Mouse (Mus musculus) liver, embryonic 14.5 days (tissue): ENCODE results near the gene Slc3a1. TPM values are rescaled to one million over a fixed set of nuclear protein-coding genes. Genes with fewer than 3 reads are reported as not detected.
A peak's percentile ranks its signal among the peaks of the same experiment; 100 is the strongest.

Experiments used
- ATAC-seq: fragments of 200-750 bp; cut with Nextera tagmentation; 2 replicates; pipeline ENCODE4 v1.8.0; 2017; ENCODE audit warnings: moderate number of reproducible peaks, mild to moderate bottlenecking, moderate library complexity; ENCODE audit not compliant: insufficient read depth
- DNase-seq, 3 experiments: peaks; one replicate each; pipeline ENCODE4 v3.0.0-alpha.2; 2012 to 2013; ENCODE audit warnings: low read depth in 3 of 3, low spot score in 3 of 3
- H3K27ac ChIP-seq: fragments of 300-500 bp; sonication (generic); 2 replicates; pipeline ENCODE4 v1.5.1; 2014; ENCODE audit warnings: moderate library complexity, mild to moderate bottlenecking, control low read depth, inconsistent platforms
- H3K27me3 ChIP-seq: fragments of 300-500 bp; sonication (generic); 2 replicates; pipeline ENCODE4 v1.6.1; 2014; ENCODE audit warnings: mild to moderate bottlenecking, low read length, moderate library complexity; ENCODE audit not compliant: control insufficient read depth, insufficient read depth
- H3K36me3 ChIP-seq: fragments of 300-500 bp; sonication (generic); replicated peaks from 2 replicates; pipeline ENCODE4 v1.6.1; 2014; ENCODE audit warnings: low read depth; ENCODE audit not compliant: control insufficient read depth, insufficient read depth
- H3K4me1 ChIP-seq, 2 experiments: fragments of 200-500 bp in 1 of 2; fragments of 300-500 bp in 1 of 2; sonication (generic) in 1 of 2; replicated peaks; 2 replicates each; pipeline ENCODE4 v1.6.1; 2012 to 2014; ENCODE audit warnings: antibody characterized with exemption in 1 of 2, inconsistent platforms in 1 of 2, low read length in 1 of 2; ENCODE audit not compliant: control insufficient read depth in 2 of 2, insufficient read depth in 2 of 2
- H3K4me2 ChIP-seq: fragments of 300-500 bp; sonication (generic); 2 replicates; pipeline ENCODE4 v1.6.1; 2014; ENCODE audit warnings: low read depth, mild to moderate bottlenecking, control low read depth, moderate library complexity
- H3K4me3 ChIP-seq, 2 experiments: fragments of 200-500 bp in 1 of 2; fragments of 300-500 bp in 1 of 2; sonication (generic) in 1 of 2; 2 replicates each; pipeline ENCODE4 v1.5.1; 2012 to 2014; ENCODE audit warnings: low read depth in 2 of 2, low read length in 2 of 2, mild to moderate bottlenecking in 2 of 2, control low read depth in 1 of 2, inconsistent platforms in 1 of 2, moderate library complexity in 1 of 2; ENCODE audit not compliant: insufficient read depth in 1 of 2
- H3K9ac ChIP-seq: fragments of 300-500 bp; sonication (generic); replicated peaks from 2 replicates; pipeline ENCODE4 v1.6.1; 2014; ENCODE audit warnings: mild to moderate bottlenecking, control low read depth, moderate library complexity
- H3K9me3 ChIP-seq: fragments of 300-500 bp; sonication (generic); 2 replicates; pipeline ENCODE4 v1.6.1; 2016; ENCODE audit warnings: low read length, mixed read lengths; ENCODE audit not compliant: control insufficient read depth
- CTCF ChIP-seq: IDR thresholded peaks from 2 replicates; pipeline ENCODE4 v1.5.1; 2016; ENCODE audit warnings: antibody characterized with exemption, low read depth, control low read depth
- EP300 ChIP-seq: IDR thresholded peaks from 2 replicates; pipeline ENCODE4 v1.6.1; 2016; ENCODE audit warnings: antibody characterized with exemption, low read depth
- WGBS: fragments of 180-500 bp; shearing (Covaris S2); extraction: QIAGEN DNeasy Blood & Tissue Kit; methylation state at CpG from one replicate; pipeline ENCODE4 v1.1.7; 2014; ENCODE audit not compliant: insufficient replicate concordance; 5-methylcytosine and 5-hydroxymethylcytosine counted together
- polyA plus RNA-seq, 2 experiments: library from polyadenylated mRNA; depleted of rRNA in 1 of 2; stranded (reverse) in 1 of 2; unstranded in 1 of 2; fragments of >200 nt; fragmentation: Nextera tagmentation in 1 of 2; extraction: Ambion mirVana in 1 of 2; gene quantifications; 2 replicates each; pipeline versions ENCODE4 v1.2.1 to v1.2.3; 2012 to 2014

The Slc3a1 gene
- 0.34 and 0.45 TPM in 2 replicates for polyA plus RNA-seq (2012; rRNA removed)
- polyA plus RNA-seq (2014; fragmentation: Nextera tagmentation; extraction: Ambion mirVana): 0.65 and 0.86 TPM in 2 replicates

DNA sequence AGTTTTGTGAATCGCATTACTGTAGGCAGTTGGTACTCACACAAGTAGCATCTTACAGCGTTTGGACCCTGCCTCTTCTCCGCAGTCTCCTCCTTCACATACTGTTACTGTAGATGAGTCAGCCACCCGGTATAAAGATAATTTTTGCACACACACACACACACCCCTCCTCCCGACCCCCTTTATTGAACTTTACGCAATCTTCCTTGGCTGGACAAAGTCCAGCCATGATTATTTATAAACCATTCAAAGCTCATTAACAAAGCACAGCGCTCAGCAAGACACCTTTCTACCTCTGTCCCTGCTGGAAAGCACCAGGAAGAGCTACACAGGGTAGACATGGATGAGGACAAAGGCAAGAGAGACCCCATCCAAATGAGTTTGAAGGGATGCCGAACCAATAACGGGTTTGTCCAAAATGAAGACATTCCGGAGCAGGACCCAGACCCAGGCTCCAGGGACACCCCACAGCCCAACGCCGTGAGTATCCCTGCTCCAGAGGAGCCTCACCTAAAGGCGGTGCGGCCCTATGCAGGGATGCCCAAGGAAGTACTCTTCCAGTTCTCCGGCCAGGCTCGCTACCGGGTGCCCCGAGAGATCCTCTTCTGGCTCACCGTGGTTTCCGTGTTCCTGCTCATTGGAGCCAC, at the start of gene Slc3a1:
Gene Slc3a1, plus strand, starts transcription at position 284 of the 647 bp plus-strand sequence.
- Histone ChIP-seq H3K27ac (no peak within 1 kb of the TSS), H3K36me3 (no peaks in the 10 kb centered on the region), H3K4me3 (no peak within 1 kb of the TSS), H3K4me1 (no peaks in the 10 kb centered on the region; a peak in 1 of 4 replicates), H3K9me3 (no peaks in the 10 kb centered on the region), H3K27me3 (no peaks in the 10 kb centered on the region), H3K9ac (no peak within 1 kb of the TSS), H3K4me2 (no peak within 1 kb of the TSS)
- TF ChIP-seq EP300 (no peak), CTCF (no peak)
- ATAC-seq (no peak), DNase-seq (no peak)
- 83% methylated on average over 20 of the region's 20 CpGs for WGBS

DNA sequence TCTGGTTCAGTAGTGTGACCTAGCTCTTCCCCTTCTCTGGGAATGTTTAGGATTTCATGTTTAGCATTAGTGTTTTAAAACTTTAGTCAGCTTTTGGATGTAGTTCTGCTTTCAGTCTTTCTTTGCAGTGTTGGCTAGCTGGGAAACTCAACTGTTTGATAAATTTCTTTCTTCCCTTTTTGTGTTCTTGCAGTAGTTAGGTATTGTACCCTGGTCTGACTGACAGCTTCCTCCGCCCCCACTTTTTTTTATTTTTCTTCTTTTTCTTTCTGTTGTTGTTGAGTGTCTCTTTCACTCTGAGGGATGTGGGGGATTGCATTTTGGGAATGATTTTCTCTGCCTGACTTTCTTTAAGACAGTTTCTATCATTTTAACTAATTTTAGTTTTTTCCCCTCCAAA, 46.5 kb upstream of the Slc3a1 start:
- Histone ChIP-seq H3K9ac (no peak overlapping the region), H3K27ac (no peak overlapping the region), H3K27me3 (no peaks in the 10 kb centered on the region), H3K4me1 (peaks cover 5 to 6% of the 10 kb centered on the region in 2 experiments), H3K4me3 (no peak overlapping the region), H3K9me3 (no peaks in the 10 kb centered on the region), H3K36me3 (no peaks in the 10 kb centered on the region; the same call in 1 of the 2 replicates), H3K4me2 (no peak overlapping the region)
- ATAC-seq (no peak), DNase-seq (no peak)
- no peak for TF ChIP-seq CTCF
- no peak for TF ChIP-seq EP300
- WGBS: 75% methylated on average over 1 of the region's 1 CpGs

DNA sequence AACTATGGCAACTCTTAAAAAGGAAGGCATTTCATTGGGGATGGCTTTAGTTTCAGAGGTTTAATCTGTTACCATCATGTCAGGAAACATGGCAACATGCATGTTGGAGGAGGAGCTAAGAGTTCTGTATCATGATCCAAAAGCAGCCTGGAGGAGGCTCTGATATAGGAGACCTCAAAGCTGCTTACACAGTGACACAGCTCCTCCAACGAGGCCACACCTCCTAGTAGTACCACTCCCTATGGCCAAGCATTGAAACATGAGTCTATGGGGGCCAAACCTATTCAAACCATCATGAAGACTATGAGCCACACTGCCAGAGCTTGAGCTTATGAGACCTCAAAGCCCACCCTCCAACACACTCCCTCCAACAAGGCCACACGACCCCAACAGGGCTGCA, 45.4 kb upstream of the Slc3a1 start:
- Histone ChIP-seq H3K27me3 (no peaks in the 10 kb centered on the region), H3K4me3 (no peak overlapping the region), H3K4me1 (peaks cover 5 to 10% of the 10 kb centered on the region in 2 experiments), H3K27ac (no peak overlapping the region), H3K36me3 (no peaks in the 10 kb centered on the region; the same call in 1 of the 2 replicates), H3K4me2 (no peak overlapping the region), H3K9ac (no peak overlapping the region), H3K9me3 (no peaks in the 10 kb centered on the region)
- ATAC-seq (peak; percentile 67; the same call in 1 of the 2 replicates), DNase-seq (no peak)
- TF ChIP-seq EP300 (no peak), CTCF (no peak)
- WGBS: 69% methylated on average over 2 of the region's 2 CpGs

DNA sequence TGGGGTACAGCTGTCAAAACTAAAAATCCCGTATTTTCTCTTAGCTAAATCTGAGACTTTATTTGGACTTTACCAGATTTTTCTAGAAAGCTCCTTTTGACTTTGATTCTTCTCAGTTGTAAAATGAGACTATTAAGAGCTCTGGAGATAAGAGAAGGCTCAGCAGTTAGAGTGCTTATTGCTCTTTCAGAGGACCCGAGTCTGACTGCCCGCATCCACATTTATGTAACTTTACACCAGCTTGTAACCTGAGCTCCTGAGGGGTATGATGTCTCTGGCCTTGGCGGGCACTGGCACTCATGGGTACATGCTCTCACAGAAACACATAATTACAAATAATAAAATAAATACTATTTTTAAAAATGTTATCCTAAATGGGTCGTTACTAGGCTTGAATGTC, 41.8 kb upstream of the Slc3a1 start:
- DNase-seq (no peak), ATAC-seq (no peak)
- Histone ChIP-seq H3K4me3 (no peak overlapping the region), H3K4me1 (peaks cover 5 to 18% of the 10 kb centered on the region in 2 experiments), H3K4me2 (no peak overlapping the region), H3K27ac (no peak overlapping the region), H3K9ac (no peak overlapping the region), H3K9me3 (no peaks in the 10 kb centered on the region), H3K27me3 (no peaks in the 10 kb centered on the region), H3K36me3 (no peaks in the 10 kb centered on the region; the same call in 1 of the 2 replicates)
- WGBS: 77% methylated on average over 5 of the region's 5 CpGs
- TF ChIP-seq CTCF (no peak), EP300 (no peak)

DNA sequence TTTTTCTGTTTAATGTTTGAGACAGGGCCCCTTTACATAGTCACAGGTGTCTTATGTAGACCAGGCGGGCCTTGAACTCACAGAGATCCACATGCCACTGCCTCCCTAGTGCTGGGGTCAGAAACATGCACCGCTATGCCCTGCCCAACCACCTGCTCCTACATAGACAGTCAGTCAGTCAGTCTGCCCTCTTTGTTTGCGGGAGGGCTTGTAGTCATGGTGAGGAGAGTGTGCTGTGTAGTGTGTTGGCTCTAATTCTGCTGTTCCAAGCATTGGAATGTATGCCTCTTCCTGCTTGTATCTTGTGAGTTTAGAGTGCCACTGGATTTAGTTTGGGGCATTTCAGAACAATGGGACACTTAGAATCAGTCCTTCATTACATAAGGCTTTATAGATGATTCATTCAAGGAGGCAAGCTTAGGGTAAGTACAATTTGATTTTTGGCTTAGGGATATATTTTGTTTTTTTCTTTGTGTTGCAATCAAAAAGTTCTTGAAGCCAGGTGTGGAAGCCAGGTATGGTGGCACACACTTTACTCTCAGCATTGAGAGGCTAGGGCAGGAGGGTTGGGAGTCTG, 40.3 kb upstream of the Slc3a1 start:
- Histone ChIP-seq H3K9me3 (no peaks in the 10 kb centered on the region), H3K36me3 (no peaks in the 10 kb centered on the region; the same call in 1 of the 2 replicates), H3K4me3 (no peak overlapping the region), H3K27ac (no peak overlapping the region), H3K4me1 (peaks cover 1 to 14% of the 10 kb centered on the region in 2 experiments), H3K9ac (no peak overlapping the region), H3K27me3 (no peaks in the 10 kb centered on the region), H3K4me2 (no peak overlapping the region)
- 67% methylated on average over 3 of the region's 3 CpGs for WGBS
- DNase-seq (no peak), ATAC-seq (no peak)
- no peak for TF ChIP-seq CTCF
- TF ChIP-seq EP300: no peak
